Mouse (Mus musculus) large intestine, adult 2 months (tissue): ENCODE data around the gene Aspdh. TPM values are rescaled to one million over a fixed set of nuclear protein-coding genes. Genes with fewer than 3 reads are reported as not detected.

ENCODE experiments used
- DNase-seq: peaks from one replicate; pipeline ENCODE4 v3.0.0-alpha.2; 2012; ENCODE audit warnings: low read depth, low spot score
- WGBS: fragments of 180-500 bp; shearing (Covaris S2); methylation state at CpG from one replicate; pipeline ENCODE4 v1.1.7; 2018; 5-methylcytosine and 5-hydroxymethylcytosine counted together
- polyA plus RNA-seq: library from polyadenylated mRNA; depleted of rRNA; stranded (reverse); fragments of >200 nt; gene quantifications from 2 replicates; pipeline ENCODE4 v1.2.3, GENCODE M21; 2012

The Aspdh gene
- polyA plus RNA-seq, 1 experiment = 0.31 TPM

GRCm38 (mm10) chr7:44470696-44471612 lies 5.8 kb downstream of the Aspdh start:
- no peak for DNase-seq
- WGBS = 88% methylated on average over 16 of the region's 16 CpGs

- 40% methylated on average over 6 of the region's 6 CpGs for WGBS
- no peak for DNase-seq
Measured at GRCm38 (mm10) chr7:44471880-44472557, 6.8 kb downstream of the Aspdh start.

- DNase-seq = no peak
- 5% methylated on average over 1 of the region's 1 CpGs for WGBS
Measured at GRCm38 (mm10) chr7:44472558-44472885, 7.3 kb downstream of the Aspdh start.

- no peak for DNase-seq
- WGBS = 31% methylated on average over 9 of the region's 9 CpGs
Measured at GRCm38 (mm10) chr7:44472961-44473646, 7.9 kb downstream of the Aspdh start.

GRCm38 (mm10) chr7:44474419-44474818 lies 9.2 kb downstream of the Aspdh start:
- DNase-seq = no peak
- WGBS = 35% methylated on average over 4 of the region's 4 CpGs

- WGBS = 29% methylated on average over 5 of the region's 5 CpGs
- DNase-seq = no peak
Measured at GRCm38 (mm10) chr7:44475046-44475614, 9.9 kb downstream of the Aspdh start.

- WGBS = 64% methylated on average over 3 of the region's 3 CpGs
- no peak for DNase-seq
Measured at GRCm38 (mm10) chr7:44482836-44483435, 17.7 kb downstream of the Aspdh start.

- 93% methylated on average over 1 of the region's 1 CpGs for WGBS
- DNase-seq = no peak
Measured at GRCm38 (mm10) chr7:44484109-44484508, 18.9 kb downstream of the Aspdh start.

GRCm38 (mm10) chr7:44484841-44485571 lies 19.8 kb downstream of the Aspdh start:
- peak; percentile 51 for DNase-seq
- 30% methylated on average over 5 of the region's 5 CpGs for WGBS

- DNase-seq = no peak
- WGBS = 81% methylated on average over 7 of the region's 7 CpGs
Measured at GRCm38 (mm10) chr7:44485572-44486195, 20.5 kb downstream of the Aspdh start.

GRCm38 (mm10) chr7:44486927-44487575 lies 21.9 kb downstream of the Aspdh start:
- no peak for DNase-seq
- WGBS = 72% methylated on average over 13 of the region's 13 CpGs

- no peak for DNase-seq
- WGBS = 88% methylated on average over 7 of the region's 7 CpGs
Measured at GRCm38 (mm10) chr7:44487936-44488335, 22.7 kb downstream of the Aspdh start.

- 94% methylated on average over 8 of the region's 8 CpGs for WGBS
- DNase-seq = no peak
Measured at GRCm38 (mm10) chr7:44488545-44488944, 23.4 kb downstream of the Aspdh start.

GRCm38 (mm10) chr7:44490281-44490680 lies 25.1 kb downstream of the Aspdh start:
- DNase-seq = no peak

GRCm38 (mm10) chr7:44491391-44491790 lies 26.2 kb downstream of the Aspdh start:
- DNase-seq = no peak

More at GRCm38 (mm10) chr7:44490281-44490680, 25.1 kb downstream of the Aspdh start:
- 83% methylated on average over 4 of the region's 4 CpGs for WGBS

GRCm38 (mm10) chr7:44492166-44492826 lies 27.1 kb downstream of the Aspdh start:
- no peak for DNase-seq
- WGBS = 91% methylated on average over 21 of the region's 21 CpGs

More at GRCm38 (mm10) chr7:44491391-44491790, 26.2 kb downstream of the Aspdh start:
- 95% methylated on average over 5 of the region's 5 CpGs for WGBS

- WGBS = 94% methylated on average over 12 of the region's 12 CpGs
- no peak for DNase-seq
Measured at GRCm38 (mm10) chr7:44494681-44495080, 29.5 kb downstream of the Aspdh start.
